Mouse (Mus musculus) layer of hippocampus, adult 18-20 months (tissue): ENCODE data around the gene Sacm1l. TPM values are rescaled to one million over a fixed set of nuclear protein-coding genes. Genes with fewer than 3 reads are reported as not detected.
A peak's percentile ranks its signal among the peaks of the same experiment; 100 is the strongest.

Experiments
- DNase-seq, 2 experiments: peaks; one replicate each; pipeline ENCODE4 v3.0.0; 2022; ENCODE audit warnings: low spot score in 2 of 2
- total RNA-seq, 2 experiments: library from RNA; stranded (reverse); gene quantifications; 2 replicates each; pipeline ENCODE4 v1.2.3; 2021

Gene Sacm1l
- total RNA-seq, 2 experiments from 2014 or later: 61.8 to 62.3 TPM

GRCm38 (mm10) chr9:123508986-123509385, 20.6 kb upstream of the Sacm1l start:
- no peak for DNase-seq

DNA sequence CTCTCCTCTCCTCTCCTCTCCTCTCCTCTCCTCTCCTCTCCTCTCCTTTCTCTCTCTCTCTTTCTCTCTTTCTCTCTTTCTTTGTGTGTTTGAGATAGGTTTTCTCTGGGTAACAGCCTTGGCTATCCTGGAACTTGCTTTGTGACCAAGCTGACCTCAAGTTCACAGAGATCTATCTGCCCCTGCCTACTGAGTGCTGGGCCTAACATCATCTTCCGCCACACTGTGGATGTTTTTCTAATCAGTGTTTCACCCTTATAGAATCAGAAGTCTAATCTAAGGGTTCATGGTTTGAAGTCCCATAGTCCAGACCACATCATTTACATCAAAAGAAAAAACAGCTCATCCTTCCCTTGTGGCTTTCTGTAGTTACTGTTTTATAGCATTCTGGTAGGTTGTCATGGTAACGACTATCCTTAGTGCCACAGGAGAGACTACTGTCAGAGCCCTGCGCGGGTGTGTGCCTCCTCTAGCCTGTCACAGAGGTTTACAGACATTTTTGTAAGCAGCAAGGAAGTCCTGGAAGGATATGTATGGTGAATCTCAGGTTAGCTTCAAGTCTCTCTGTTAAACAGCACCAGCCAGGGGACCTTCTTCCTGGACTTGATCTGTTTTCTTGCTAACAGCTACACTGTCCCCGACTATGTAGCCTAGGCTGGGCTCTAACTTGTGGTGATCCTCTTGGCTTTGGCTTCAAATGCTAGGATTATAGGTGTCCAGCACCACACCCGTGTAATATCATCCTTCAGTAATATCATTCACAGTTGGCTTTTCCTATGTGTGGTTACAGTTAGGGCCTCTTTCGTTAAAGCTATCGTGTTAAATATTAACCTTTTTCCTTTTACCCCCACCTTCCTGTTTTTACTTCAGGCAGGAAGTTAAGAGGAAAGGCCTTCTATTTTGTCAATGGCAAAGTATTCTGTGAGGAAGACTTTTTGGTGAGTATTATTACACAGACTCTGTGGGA, 19.6 kb upstream of the Sacm1l start:
- no peak for DNase-seq

- no peak for DNase-seq
These were observed 18.6 kb upstream of the Sacm1l start for GRCm38 (mm10) chr9:123510926-123511325.

DNA sequence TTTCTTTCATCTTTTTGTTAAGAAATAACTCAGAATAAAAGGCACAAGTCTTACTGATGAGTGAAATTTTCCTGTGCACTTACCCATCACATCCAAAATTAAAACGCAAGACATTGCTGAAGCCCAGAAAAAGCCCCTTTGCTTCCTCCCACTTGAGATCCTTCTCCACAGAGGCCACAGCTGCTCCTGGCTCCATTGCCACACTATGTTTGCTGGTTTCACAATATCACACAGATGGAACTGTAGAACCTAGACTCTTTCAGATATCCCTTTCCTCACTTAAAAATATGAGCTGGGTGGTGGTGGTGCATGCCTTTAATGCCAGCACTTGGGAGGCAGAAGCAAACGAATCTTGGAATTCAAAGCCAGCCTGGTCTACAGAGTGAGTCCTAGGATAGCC, 17.1 kb upstream of the Sacm1l start:
- peak in 1 of 2 experiments; percentile 60 for DNase-seq

GRCm38 (mm10) chr9:123515087-123515486, 14.5 kb upstream of the Sacm1l start:
- DNase-seq: no peak

- no peak for DNase-seq
These were observed 12.7 kb upstream of the Sacm1l start for GRCm38 (mm10) chr9:123516641-123517385.

GRCm38 (mm10) chr9:123518969-123519894, 10.3 kb upstream of the Sacm1l start:
- no peak for DNase-seq

GRCm38 (mm10) chr9:123520735-123521134, 8.8 kb upstream of the Sacm1l start:
- no peak for DNase-seq

- no peak for DNase-seq
These were observed 5.9 kb upstream of the Sacm1l start for GRCm38 (mm10) chr9:123523676-123524075.

- peak in 1 of 2 experiments; percentile 66 for DNase-seq
These were observed 4.5 kb upstream of the Sacm1l start for GRCm38 (mm10) chr9:123525095-123525494.

DNA sequence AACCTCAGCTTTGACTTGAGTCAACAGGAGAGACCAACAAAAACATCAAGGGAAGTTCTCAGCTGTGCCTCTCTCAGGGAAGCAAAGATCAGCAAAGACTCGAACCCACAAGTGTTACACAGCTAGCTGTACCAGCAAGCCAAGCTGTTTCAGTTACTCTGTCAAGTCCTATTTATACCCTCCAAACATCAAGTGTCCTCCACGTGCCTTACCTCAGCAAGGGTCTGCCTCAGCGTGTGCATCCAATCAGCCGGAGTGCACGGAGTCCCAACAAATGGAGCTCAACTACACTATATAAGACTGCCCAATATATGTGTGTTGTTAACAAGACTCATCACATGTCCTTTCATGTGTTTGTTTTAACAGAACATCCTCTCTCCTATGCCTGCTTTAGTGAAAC, 3.1 kb upstream of the Sacm1l start:
- no peak for DNase-seq

DNA sequence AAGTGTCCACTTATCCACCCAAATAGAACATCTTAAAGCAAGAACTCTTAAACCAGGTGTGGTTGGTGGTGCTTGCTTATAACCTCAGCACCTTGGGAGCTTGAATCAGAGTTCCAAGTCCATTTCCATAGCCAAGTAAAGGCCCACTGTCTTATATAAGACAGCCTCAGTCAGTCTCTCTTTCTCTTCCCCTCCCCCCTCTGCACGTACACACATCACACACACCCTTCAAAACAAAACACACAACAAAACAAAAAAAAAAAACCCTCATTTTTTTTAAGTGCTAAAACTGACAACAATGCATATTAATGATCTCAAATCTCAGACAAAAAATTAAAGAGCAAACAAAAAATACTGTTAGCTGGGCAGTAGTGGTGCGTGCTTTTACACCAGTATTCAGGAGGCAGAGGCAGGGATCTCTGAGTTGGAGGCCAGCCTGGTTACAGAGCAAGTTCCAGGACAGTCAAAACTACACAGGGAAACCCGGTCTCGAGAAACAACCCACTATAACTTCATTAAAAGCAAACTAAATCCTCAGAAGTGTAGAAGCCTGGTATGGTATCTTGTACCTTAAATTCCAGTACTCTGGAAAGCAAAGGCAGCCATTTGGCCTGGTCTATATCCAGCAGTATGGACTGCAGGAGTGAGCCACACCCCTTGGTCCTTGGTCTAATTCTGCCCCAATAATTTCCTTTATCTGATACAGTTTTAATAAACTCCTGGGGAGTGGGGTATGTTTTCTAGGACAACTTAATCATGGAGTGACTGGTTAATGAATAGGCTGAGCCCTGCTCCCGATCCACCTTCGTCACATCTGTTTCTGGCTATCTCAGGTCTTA, 1.3 kb upstream of the Sacm1l start:
- DNase-seq: peak in 1 of 2 experiments; percentile 36

DNA sequence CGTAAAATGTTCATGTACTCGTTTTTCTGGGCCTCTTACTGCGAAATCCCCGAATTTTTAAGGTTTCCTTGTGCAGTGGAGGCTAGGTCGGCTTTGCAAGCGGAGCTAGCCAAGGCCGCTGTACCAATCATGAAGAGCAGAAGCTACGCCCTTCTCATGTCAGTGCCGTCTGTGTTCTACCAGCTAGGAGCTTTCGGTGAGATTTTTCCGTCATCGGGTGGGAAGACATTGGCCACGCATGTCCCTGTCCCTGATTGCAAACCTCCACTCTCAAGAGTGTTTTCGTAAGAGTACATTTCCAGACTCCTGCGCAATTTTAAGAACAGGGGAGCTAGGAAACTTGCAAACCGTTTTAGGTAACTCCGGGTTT, 648 bp upstream of the Sacm1l start:
- DNase-seq: peak; percentile 52 to 77

- DNase-seq: no peak
These were observed 558 bp downstream of the Sacm1l start for GRCm38 (mm10) chr9:123530158-123530475.

DNA sequence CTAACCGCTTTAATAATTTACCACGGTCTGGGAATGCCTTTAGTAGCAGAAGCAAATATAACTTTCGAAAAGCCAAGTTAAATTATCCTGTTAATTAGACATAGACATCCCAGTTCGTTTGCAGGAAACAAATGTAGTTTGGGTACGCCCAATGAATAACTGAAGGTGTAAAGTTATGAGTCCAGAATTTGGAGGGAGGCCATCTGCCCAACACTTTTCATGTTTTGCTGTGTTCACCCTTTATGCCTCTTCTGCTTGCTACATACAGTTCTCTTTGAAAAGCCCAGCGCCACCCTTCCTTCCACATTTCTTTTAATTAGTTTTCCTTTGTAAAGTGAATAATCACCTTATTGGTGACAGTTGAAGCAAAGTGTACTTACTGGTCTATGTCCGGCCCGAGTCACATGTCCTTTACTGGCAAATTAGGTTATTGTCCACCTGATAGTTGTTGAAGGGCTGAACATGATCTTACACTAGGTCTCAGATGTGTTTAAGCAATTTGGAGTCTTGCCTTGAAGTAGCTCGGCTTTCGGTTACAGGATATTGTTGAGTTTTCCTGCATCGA, 1.1 kb downstream of the Sacm1l start:
- no peak for DNase-seq

DNA sequence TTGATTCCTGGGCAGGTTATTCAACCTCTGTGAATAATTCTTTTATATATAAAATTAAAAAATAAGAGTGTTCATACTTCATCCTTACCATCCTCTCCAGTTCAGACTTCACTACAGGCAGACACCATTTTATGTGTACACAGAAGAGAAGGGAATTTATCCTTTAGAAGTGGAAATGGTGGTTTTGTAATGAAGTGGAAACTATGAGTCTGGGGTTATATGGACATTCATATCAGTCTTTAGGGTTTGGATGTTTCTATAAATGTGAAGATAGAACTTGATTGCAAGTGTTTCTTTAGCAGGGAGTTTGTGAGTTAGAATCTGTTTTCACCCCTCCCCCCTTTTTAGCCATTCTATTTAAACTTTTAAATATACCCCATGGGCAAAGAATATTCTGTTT, 1.7 kb downstream of the Sacm1l start:
- no peak for DNase-seq

DNA sequence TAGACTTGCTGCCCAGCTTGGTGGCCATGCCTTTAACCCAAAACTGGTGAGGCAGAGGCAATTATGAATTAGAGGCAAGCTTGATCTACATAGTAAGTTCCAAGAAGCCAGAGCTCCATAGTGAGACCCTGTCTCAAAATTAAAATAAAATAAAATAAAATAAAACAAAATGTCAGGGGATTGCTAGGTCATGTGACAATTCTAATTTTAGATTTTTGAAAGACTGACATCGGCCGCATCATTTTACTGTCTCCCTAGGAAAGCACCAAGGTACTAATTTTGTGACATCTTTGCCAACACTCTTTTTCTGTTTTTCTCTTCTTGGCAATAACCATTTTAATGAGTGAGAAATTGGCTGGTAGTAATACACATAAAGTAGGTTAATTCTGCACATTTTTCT, 7.1 kb downstream of the Sacm1l start:
- DNase-seq: no peak

- no peak for DNase-seq
These were observed 8.6 kb downstream of the Sacm1l start for GRCm38 (mm10) chr9:123538189-123538588.

DNA sequence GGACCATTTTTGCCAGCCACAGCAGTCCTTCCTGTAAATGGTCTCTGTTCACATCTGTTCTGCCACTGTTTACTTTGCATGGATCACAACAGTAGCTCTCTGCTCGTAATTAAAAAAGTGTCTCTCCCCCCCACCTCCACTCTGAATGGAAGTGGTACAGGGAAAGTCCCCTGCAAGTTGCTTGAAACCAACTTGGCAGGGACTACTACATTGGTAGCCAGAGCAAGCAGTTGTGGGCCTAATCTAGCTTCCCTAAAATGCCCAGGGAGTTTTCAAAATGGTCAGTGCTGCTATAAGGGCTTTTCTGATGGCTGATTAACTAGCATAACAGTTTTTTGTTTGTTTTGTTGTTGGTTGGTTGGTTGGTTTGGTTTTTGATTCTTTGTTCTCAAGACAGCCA, 9.5 kb downstream of the Sacm1l start:
- no peak for DNase-seq

DNA sequence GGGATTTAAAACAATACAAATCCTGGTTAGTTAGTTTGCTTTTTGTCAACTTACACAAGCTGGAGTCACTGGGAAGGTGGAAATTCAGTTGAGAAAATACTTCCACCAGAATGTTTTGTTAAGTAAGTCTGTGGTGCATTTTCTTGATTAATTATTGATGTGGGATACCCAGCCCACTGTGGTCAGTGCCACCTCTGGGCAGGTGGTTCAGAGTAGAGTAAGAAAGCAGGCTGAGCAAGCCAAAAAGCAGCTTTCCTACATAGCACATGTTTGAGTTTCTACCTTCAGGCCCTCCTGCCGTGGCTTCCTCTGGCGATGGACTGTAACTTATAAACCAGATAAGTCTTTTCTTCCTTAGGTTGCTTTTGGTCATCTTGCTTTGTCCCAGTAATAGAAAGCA, 10.3 kb downstream of the Sacm1l start:
- DNase-seq: no peak
